Mouse (Mus musculus): ENCODE measurements around the gene Ttc41. TPM values are rescaled to one million over a fixed set of nuclear protein-coding genes. Genes with fewer than 3 reads are reported as not detected.

Gene Ttc41
- polyA plus RNA-seq, 1 experiment from 2014 or later: 2.0 TPM

- no peak for ATAC-seq
- POLR2A ChIA-PET: interaction anchor here (1.1 to 1.5 kb wide), 2 partner anchors 9 to 16 kb away, joined by 3 read pairs; partner anchors contain the start of gene Nt5dc3
- in situ Hi-C loops (cut with MboI; ENCODE audit: low pct_unique_long_range_greater_than_20kb): no loop called here
These were observed 89.4 kb downstream of the Ttc41 start for GRCm38 (mm10) chr10:86794794-86795535.

GRCm38 (mm10) chr10:86796073-86796741 lies 90.6 kb downstream of the Ttc41 start:
- POLR2A ChIA-PET: interaction anchor here (1.5 kb wide), 1 partner anchor 8 kb away, joined by 3 read pairs; no protein-coding TSS in a partner anchor
- ATAC-seq (no peak), DNase-seq (ENCODE audit: low read depth, low spot score) (no peak)
- H3K27me3 ChIP-seq: no peaks in the 10 kb centered on the region
- no peak for TF ChIP-seq CTCF (IDR thresholded peaks at IDR 0.05)
- in situ Hi-C loops (cut with MboI; ENCODE audit: low pct_unique_long_range_greater_than_20kb): no loop called here
- CTCF ChIA-PET: no interaction called here

More at GRCm38 (mm10) chr10:86794794-86795535, 89.4 kb downstream of the Ttc41 start:
- CTCF ChIA-PET: interaction anchor here (1.2 kb wide), 1 partner anchor 29 kb away, joined by 4 read pairs; no protein-coding TSS in a partner anchor
- H3K27me3 ChIP-seq: no peaks in the 10 kb centered on the region
- no peak for DNase-seq (ENCODE audit: low read depth, low spot score)
- no peak for TF ChIP-seq CTCF (IDR thresholded peaks at IDR 0.05)

DNA sequence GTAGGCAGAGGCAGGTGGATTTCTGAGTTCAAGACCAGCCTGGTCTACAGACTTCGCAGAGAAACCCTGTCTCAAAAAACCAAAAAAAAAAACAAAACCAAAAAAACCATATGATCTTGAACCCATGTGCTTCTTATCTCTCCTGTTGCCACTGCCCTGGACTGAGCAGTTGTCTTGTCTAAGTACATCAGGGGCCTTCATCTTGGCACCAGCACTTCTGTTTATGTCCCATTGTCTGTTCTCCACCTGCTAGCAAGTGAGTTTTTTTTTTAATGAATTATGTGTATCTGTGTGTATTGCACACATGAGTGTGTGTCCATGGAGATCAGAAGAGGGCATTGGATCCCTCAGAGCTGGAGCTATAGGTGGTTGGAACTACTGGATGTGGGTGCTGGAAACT lies 101.8 kb downstream of the Ttc41 start:
- H3K27me3 ChIP-seq: no peaks in the 10 kb centered on the region
- ChIA-PET POLR2A (interaction anchor here (1.1 kb wide), 1 partner anchor 15 kb away, joined by 3 read pairs; no protein-coding TSS in a partner anchor), CTCF (interaction anchor here (1.5 kb wide), 1 partner anchor 16 kb away, joined by 4 read pairs; no protein-coding TSS in a partner anchor)
- in situ Hi-C loops (cut with MboI; ENCODE audit: low pct_unique_long_range_greater_than_20kb): no loop called here
- DNase-seq (ENCODE audit: low read depth, low spot score) (no peak), ATAC-seq (peak; percentile 17)
- no peak for TF ChIP-seq CTCF (IDR thresholded peaks at IDR 0.05)

GRCm38 (mm10) chr10:86808013-86808758 lies 102.6 kb downstream of the Ttc41 start:
- peak; percentile 71 for ATAC-seq

DNA sequence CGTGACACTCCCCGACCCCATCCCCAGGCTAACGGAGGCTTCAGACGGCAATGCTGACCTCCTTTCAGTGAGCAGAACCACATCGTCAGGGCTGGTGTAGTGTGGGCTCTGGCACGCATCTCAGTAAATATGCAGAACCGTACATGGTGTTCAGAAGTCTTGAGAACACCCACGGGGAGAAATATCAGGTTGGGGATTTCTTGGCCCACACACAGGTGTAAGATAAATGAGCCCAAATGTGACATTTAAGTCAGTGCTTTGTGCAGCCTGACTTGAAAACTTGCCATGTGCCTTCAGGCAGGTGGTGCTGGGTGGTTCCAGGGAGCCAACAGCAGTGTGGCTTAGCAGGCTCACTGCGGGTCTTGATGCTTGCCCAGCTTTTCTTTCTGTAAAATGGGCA lies 104.4 kb downstream of the Ttc41 start:
- in situ Hi-C loops (cut with MboI; ENCODE audit: low pct_unique_long_range_greater_than_20kb): no loop called here
- ChIA-PET POLR2A (interaction anchor here (1.3 kb wide), 1 partner anchor 18 kb away, joined by 3 read pairs; no protein-coding TSS in a partner anchor), CTCF (interaction anchor here (1.4 to 1.5 kb wide), 2 partner anchors 14 to 15 kb away, joined by 3 to 7 read pairs; no protein-coding TSS in a partner anchor)
- DNase-seq (ENCODE audit: low read depth, low spot score) (no peak), ATAC-seq (no peak)
- no peak for TF ChIP-seq CTCF (IDR thresholded peaks at IDR 0.05)
- no peaks in the 10 kb centered on the region for H3K27me3 ChIP-seq

More at GRCm38 (mm10) chr10:86808013-86808758, 102.6 kb downstream of the Ttc41 start:
- in situ Hi-C loops (cut with MboI; ENCODE audit: low pct_unique_long_range_greater_than_20kb): no loop called here
- ChIA-PET POLR2A (interaction anchor here (0.6 to 1.1 kb wide), 2 partner anchors 14 to 29 kb away, joined by 3 read pairs; no protein-coding TSS in a partner anchor), CTCF (interaction anchor here (1.5 kb wide), 1 partner anchor 15 kb away, joined by 4 read pairs; no protein-coding TSS in a partner anchor)
- no peaks in the 10 kb centered on the region for H3K27me3 ChIP-seq
- no peak for TF ChIP-seq CTCF (IDR thresholded peaks at IDR 0.05)
- peak; percentile 37 for DNase-seq (ENCODE audit: low read depth, low spot score)

GRCm38 (mm10) chr10:86810612-86811011 lies 105.0 kb downstream of the Ttc41 start:
- ATAC-seq (no peak), DNase-seq (ENCODE audit: low read depth, low spot score) (no peak)
- in situ Hi-C loops (cut with MboI; ENCODE audit: low pct_unique_long_range_greater_than_20kb): no loop called here
- ChIA-PET POLR2A (interaction anchor here (0.9 kb wide), 1 partner anchor 15 kb away, joined by 5 read pairs; no protein-coding TSS in a partner anchor), CTCF (interaction anchor here (1.4 kb wide), 1 partner anchor 13 kb away, joined by 7 read pairs; no protein-coding TSS in a partner anchor)
- no peak for TF ChIP-seq CTCF (IDR thresholded peaks at IDR 0.05)
- H3K27me3 ChIP-seq: no peaks in the 10 kb centered on the region

DNA sequence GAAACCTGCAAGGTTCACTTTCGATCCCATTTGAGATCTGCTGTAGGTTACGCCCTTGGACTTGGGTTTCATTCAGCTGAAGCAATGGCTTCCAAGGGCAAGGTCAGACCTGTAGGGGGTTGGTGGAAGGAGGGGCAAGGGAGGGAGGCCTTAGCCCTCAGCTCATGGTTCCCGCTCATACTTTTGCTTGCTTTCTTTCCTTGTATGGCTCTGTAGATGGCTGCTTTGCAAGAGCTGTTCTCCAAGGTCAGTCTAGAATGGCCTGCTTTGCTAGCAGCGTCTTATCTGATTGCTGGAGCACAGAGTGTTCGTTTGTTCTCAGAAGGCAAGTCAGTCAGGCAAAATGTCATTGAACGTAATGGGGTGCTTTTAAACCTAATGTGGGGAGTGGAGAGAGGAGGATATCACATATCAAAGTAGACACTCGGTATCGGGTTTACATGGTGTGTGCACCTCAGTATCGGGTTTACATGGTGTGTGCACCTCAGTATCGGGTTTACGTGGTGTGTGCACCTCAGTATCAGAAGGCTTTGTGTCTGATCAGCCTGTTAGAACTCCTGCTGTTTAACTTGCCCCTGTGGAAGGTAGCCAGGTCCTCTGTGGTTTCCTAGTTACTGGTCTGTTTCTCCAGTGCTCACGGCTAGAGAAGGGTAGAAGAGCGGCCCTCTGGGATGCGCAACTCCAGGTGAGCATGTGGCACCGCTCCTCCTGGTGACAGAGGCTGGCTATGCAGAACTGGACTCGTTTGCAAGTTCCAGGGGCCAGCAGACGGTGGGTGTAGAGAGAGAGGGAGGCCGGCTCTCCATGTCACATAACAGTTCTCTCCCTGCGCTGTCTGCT lies 108.9 kb downstream of the Ttc41 start:
- ATAC-seq (no peak), DNase-seq (ENCODE audit: low read depth, low spot score) (no peak)
- H3K27me3 ChIP-seq: no peaks in the 10 kb centered on the region
- POLR2A ChIA-PET: no interaction called here
- in situ Hi-C loops (cut with MboI; ENCODE audit: low pct_unique_long_range_greater_than_20kb): no loop called here
- CTCF ChIA-PET: no interaction called here
- no peak for TF ChIP-seq CTCF (IDR thresholded peaks at IDR 0.05)

GRCm38 (mm10) chr10:86815133-86815532 lies 109.5 kb downstream of the Ttc41 start:
- CTCF ChIA-PET: no interaction called here
- TF ChIP-seq CTCF (IDR thresholded peaks at IDR 0.05): no peak
- POLR2A ChIA-PET: no interaction called here
- DNase-seq (ENCODE audit: low read depth, low spot score) (no peak), ATAC-seq (no peak)
- H3K27me3 ChIP-seq: no peaks in the 10 kb centered on the region
- in situ Hi-C loops (cut with MboI; ENCODE audit: low pct_unique_long_range_greater_than_20kb): no loop called here

- ATAC-seq: no peak
- in situ Hi-C loops (cut with MboI; ENCODE audit: low pct_unique_long_range_greater_than_20kb): loop anchor here (5.0 kb wide), 1 partner anchor 37 kb away; no protein-coding TSS in a partner anchor
- no peak for DNase-seq (ENCODE audit: low read depth, low spot score)
- H3K27me3 ChIP-seq: no peaks in the 10 kb centered on the region
- POLR2A ChIA-PET: no interaction called here
- CTCF ChIA-PET: no interaction called here
- no peak for TF ChIP-seq CTCF (IDR thresholded peaks at IDR 0.05)
These were observed 114.1 kb downstream of the Ttc41 start for GRCm38 (mm10) chr10:86819649-86820165.
